9 mouse cellular contexts compared by ENCODE assay signal in genomic region chr13:98365766-98366421, GRCm38 (mm10). TPM values are rescaled to one million over a fixed set of nuclear protein-coding genes. Genes with fewer than 3 reads are reported as not detected.
DNase-seq lines count a peak whose midpoint lies in the region; ATAC-seq and TF ChIP-seq lines count a peak whose summit lies in the region.
"Had no signal": no experiment of that assay in that cellular context is flagged by ENCODE, and none has a peak within 500 bp of the region (broad histone marks: within the 10 kb centered on the region; RNA-seq: fewer than 3 reads in every experiment).

No protein-coding gene starts in this region.

- no peak for ATAC-seq in hindbrain, embryonic 12.5 days (ENCODE audit: low FRiP score)
- no peak for ATAC-seq in liver, embryonic 13.5 days (ENCODE audit: low read depth)

- peaks cover 10% of the 10 kb centered on the region for H3K4me1 ChIP-seq in hindbrain, embryonic 12.5 days
- peaks cover 4% of the 10 kb centered on the region for H3K4me1 ChIP-seq in liver, embryonic 13.5 days (replicated peaks)

- H3K27ac ChIP-seq in hindbrain, embryonic 12.5 days, result peak overlapping the region; percentile 52; the same call in 1 of the 2 replicates
- no peak overlapping the region for H3K27ac ChIP-seq in liver, embryonic 13.5 days

- H3K36me3 ChIP-seq in hindbrain, embryonic 12.5 days, result no peaks in the 10 kb centered on the region
- no peaks in the 10 kb centered on the region for H3K36me3 ChIP-seq in liver, embryonic 13.5 days

- no peak for TF ChIP-seq POLR2A in brain, embryonic 14.5 days (IDR thresholded peaks at IDR 0.05; ENCODE audit: borderline replicate concordance, extremely low read depth, insufficient read depth, insufficient read length, poor library complexity, severe bottlenecking)

- H3K9me3 ChIP-seq in hindbrain, embryonic 12.5 days (replicated peaks), result no peaks in the 10 kb centered on the region
- no peaks in the 10 kb centered on the region for H3K9me3 ChIP-seq in liver, embryonic 13.5 days (replicated peaks)

- DNase-seq in gastrocnemius, postnatal 14 days, result peak; percentile 3
- DNase-seq in gastrocnemius, postnatal 36 days, result no peak
- peak; percentile 40 for DNase-seq in brain, embryonic 14.5 days (ENCODE audit: low read depth)
- DNase-seq in liver, embryonic 13.5 days, result no peak
- no peak for DNase-seq in frontal cortex, adult 2 months (ENCODE audit: extremely low spot score in 1 of 2, low spot score in 1 of 2)
- DNase-seq in spleen, postnatal 14 days (ENCODE audit: low spot score in 2 of 2), result no peak
- DNase-seq in left cerebral cortex, adult 11 months (ENCODE audit: low spot score), result no peak

- peak overlapping the region; percentile 45 for H3K4me2 ChIP-seq in hindbrain, embryonic 12.5 days (replicated peaks)
- H3K4me2 ChIP-seq in liver, embryonic 13.5 days, result peak overlapping the region; percentile 21; the same call in 1 of the 2 replicates

- WGBS in hindbrain, embryonic 12.5 days, result under 1% methylated on average over 52 of the region's 52 CpGs
- WGBS in liver, embryonic 13.5 days (ENCODE audit: insufficient replicate concordance), result 1% methylated on average over 52 of the region's 52 CpGs

- intact Hi-C loops in gastrocnemius, postnatal 14 days (cut with DNase I; ENCODE audit: low total_unique reads), result no loop called here
- intact Hi-C loops in gastrocnemius, postnatal 36 days (cut with DNase I), result no loop called here

- peak overlapping the region; percentile 25 for H3K4me3 ChIP-seq in hindbrain, embryonic 12.5 days
- H3K4me3 ChIP-seq in liver, embryonic 13.5 days (replicated peaks), result peak overlapping the region; percentile 14; the same call in 1 of the 2 replicates

- no peak for TF ChIP-seq CTCF in brain, embryonic 14.5 days (IDR thresholded peaks at IDR 0.05; ENCODE audit: borderline replicate concordance, extremely low read depth, insufficient read depth, insufficient read length)

- no peak overlapping the region for H3K9ac ChIP-seq in hindbrain, embryonic 12.5 days
- H3K9ac ChIP-seq in liver, embryonic 13.5 days, result no peak overlapping the region

- H3K27me3 ChIP-seq in hindbrain, embryonic 12.5 days, result peaks cover 92% of the 10 kb centered on the region
- H3K27me3 ChIP-seq in liver, embryonic 13.5 days, result peaks cover 93% of the 10 kb centered on the region
- H3K27me3 ChIP-seq: CH12.LX had no signal

RNA-seq across cellular contexts. Expression of gene Foxd1, which starts 11.9 kb away (rescaled TPM):
- under 1 TPM; 0.09 to 0.18 TPM for total RNA-seq in gastrocnemius, postnatal 14 days (2021)
- total RNA-seq in gastrocnemius, postnatal 36 days (2021), result under 1 TPM in 1 of 2 experiments, not detected in 1; 0.17 TPM
- polyA plus RNA-seq in brain, embryonic 14.5 days (2012; rRNA removed), result 2.5 and 3.2 TPM in 2 replicates
- 7.0 and 9.2 TPM in 2 replicates for polyA plus RNA-seq in hindbrain, embryonic 12.5 days (2016; fragmentation: Nextera tagmentation; extraction: Ambion mirVana)
- not detected in 2 replicates for polyA plus RNA-seq in liver, embryonic 13.5 days (2015; fragmentation: Nextera tagmentation; extraction: Ambion mirVana)
- polyA plus RNA-seq in frontal cortex, adult 2 months (2012; rRNA removed), result 0.84 and 1.2 TPM in 2 replicates
- total RNA-seq: CH12.LX had no signal

RNA-seq across cellular contexts. Expression of gene Btf3, which starts 49.1 kb away (rescaled TPM):
- 100 to 1,000 TPM; 243 to 260 TPM for total RNA-seq in gastrocnemius, postnatal 14 days (2021)
- total RNA-seq in gastrocnemius, postnatal 36 days (2021), result 100 to 1,000 TPM; 186 to 222 TPM
- polyA plus RNA-seq in brain, embryonic 14.5 days (2012; rRNA removed), result 459 and 601 TPM in 2 replicates
- 631 and 677 TPM in 2 replicates for polyA plus RNA-seq in hindbrain, embryonic 12.5 days (2016; fragmentation: Nextera tagmentation; extraction: Ambion mirVana)
- polyA plus RNA-seq in liver, embryonic 13.5 days (2015; fragmentation: Nextera tagmentation; extraction: Ambion mirVana), result 521 and 607 TPM in 2 replicates
- polyA plus RNA-seq in frontal cortex, adult 2 months (2012; rRNA removed), result 302 and 345 TPM in 2 replicates

Comparison
In these comparisons a context has a peak if more than half of its experiments do, and no peak if none do; other contexts are left out.
1. DNase-seq: peak in gastrocnemius, postnatal 14 days (single experiment) and brain, embryonic 14.5 days (single experiment); none in gastrocnemius, postnatal 36 days (0 of 2), liver, embryonic 13.5 days (single experiment), frontal cortex, adult 2 months (0 of 2), spleen, postnatal 14 days (0 of 2) and left cerebral cortex, adult 11 months (single experiment).